Mouse (Mus musculus): ENCODE measurements at regions not wholly inside any gene's neighbourhood (a gene's known extent, or its start where the extent isn't known, plus 50 kb on each side); places are given as distances from the start of the nearest gene placed in this dataset.

- H3K4me3 ChIP-seq (replicated peaks; ENCODE audit: extremely low read depth, low read depth, low read length) = no peak overlapping the region
- 78% methylated on average over 2 of the region's 2 CpGs for WGBS
- TF ChIP-seq POLR2A (IDR thresholded peaks at IDR 0.05; ENCODE audit: borderline replicate concordance, extremely low read depth, low read depth, low read length) (no peak), CTCF (IDR thresholded peaks at IDR 0.05; ENCODE audit: insufficient read depth, low read length) (no peak)
- H3K4me1 ChIP-seq (ENCODE audit: control insufficient read depth, insufficient read depth, low read length) = no peaks in the 10 kb centered on the region
- DNase-seq = no peak
These were observed 385.1 kb upstream of the Mon1b start for GRCm38 (mm10) chr8:113250264-113250663.

DNA sequence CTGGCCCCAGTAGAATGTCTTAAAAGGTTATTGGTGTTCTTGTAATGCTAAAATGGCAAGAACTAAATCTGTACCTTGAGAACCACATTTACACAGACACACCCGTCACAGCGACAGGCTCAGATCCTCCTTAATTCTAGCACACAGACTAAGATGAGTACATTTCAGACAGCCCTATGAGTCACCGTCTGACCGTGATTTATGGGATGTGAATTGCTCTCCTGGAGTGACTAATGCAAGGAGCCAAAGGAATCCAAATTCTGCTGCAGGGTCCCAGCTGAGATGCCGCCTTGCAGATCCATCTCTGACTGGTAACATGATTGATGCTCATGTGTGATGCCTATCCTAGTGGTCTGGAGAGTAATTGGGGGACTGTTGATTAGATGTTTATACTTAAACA is 381.3 kb upstream of the Mon1b start:
- TF ChIP-seq POLR2A (IDR thresholded peaks at IDR 0.05; ENCODE audit: borderline replicate concordance, extremely low read depth, low read depth, low read length) (no peak), CTCF (IDR thresholded peaks at IDR 0.05; ENCODE audit: insufficient read depth, low read length) (no peak)
- DNase-seq = no peak
- WGBS = 55% methylated on average over 5 of the region's 5 CpGs
- no peaks in the 10 kb centered on the region for H3K4me1 ChIP-seq (ENCODE audit: control insufficient read depth, insufficient read depth, low read length)
- H3K4me3 ChIP-seq (replicated peaks; ENCODE audit: extremely low read depth, low read depth, low read length) = no peak overlapping the region

DNA sequence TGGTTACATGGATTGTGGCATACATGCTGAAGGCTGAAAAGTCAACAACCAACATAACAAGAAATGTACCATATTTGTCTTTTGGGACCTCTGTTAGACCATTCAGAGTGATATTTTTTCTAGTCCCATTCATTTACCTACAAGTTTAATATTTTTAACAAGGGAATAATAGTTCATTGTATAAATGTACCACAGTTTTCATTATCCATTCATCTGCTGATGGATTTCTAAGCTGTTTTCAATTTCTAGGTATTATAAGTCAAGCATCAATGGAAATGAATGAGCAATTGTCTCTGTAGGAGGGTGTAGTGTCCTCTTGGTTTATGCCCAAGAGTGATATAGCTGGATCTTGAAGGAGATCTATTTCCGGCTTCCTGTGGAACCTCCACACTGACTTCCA is 375.9 kb upstream of the Mon1b start:
- TF ChIP-seq POLR2A (IDR thresholded peaks at IDR 0.05; ENCODE audit: borderline replicate concordance, extremely low read depth, low read depth, low read length) = no peak
- no peak for TF ChIP-seq CTCF (IDR thresholded peaks at IDR 0.05; ENCODE audit: insufficient read depth, low read length)
- Histone ChIP-seq H3K4me1 (ENCODE audit: control insufficient read depth, insufficient read depth, low read length) (no peaks in the 10 kb centered on the region), H3K4me3 (replicated peaks; ENCODE audit: extremely low read depth, low read depth, low read length) (no peak overlapping the region)
- DNase-seq = no peak
- WGBS = 95% methylated on average over 1 of the region's 1 CpGs

DNA sequence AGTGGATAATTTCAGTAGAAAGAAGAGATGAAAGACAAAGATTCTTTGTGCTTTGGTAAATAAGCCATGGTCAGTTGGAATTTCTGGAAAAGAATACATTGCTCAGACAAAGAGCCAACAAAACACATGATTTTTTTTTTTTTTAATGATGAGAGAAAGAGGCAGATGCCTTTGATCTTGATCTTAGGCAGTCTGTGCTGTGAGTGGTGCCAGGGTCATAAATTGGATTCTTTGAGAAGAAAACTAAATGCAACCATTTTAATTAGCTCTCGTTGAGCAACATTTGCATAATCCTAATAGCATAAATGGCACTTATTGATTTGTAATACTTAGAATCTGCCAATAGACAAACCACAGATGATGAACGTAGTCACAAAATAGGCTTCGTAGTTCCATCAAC is 372.1 kb upstream of the Mon1b start:
- WGBS = 72% methylated on average over 3 of the region's 3 CpGs
- TF ChIP-seq POLR2A (IDR thresholded peaks at IDR 0.05; ENCODE audit: borderline replicate concordance, extremely low read depth, low read depth, low read length) (no peak), CTCF (IDR thresholded peaks at IDR 0.05; ENCODE audit: insufficient read depth, low read length) (no peak)
- no peak for DNase-seq
- no peak overlapping the region for H3K4me3 ChIP-seq (replicated peaks; ENCODE audit: extremely low read depth, low read depth, low read length)
- no peaks in the 10 kb centered on the region for H3K4me1 ChIP-seq (ENCODE audit: control insufficient read depth, insufficient read depth, low read length)

- WGBS = 74% methylated on average over 4 of the region's 4 CpGs
- Histone ChIP-seq H3K4me1 (ENCODE audit: control insufficient read depth, insufficient read depth, low read length) (no peaks in the 10 kb centered on the region), H3K4me3 (replicated peaks; ENCODE audit: extremely low read depth, low read depth, low read length) (no peak overlapping the region)
- DNase-seq = no peak
- no peak for TF ChIP-seq CTCF (IDR thresholded peaks at IDR 0.05; ENCODE audit: insufficient read depth, low read length)
- no peak for TF ChIP-seq POLR2A (IDR thresholded peaks at IDR 0.05; ENCODE audit: borderline replicate concordance, extremely low read depth, low read depth, low read length)
These were observed 364.1 kb upstream of the Mon1b start for GRCm38 (mm10) chr8:113271262-113271661.

DNA sequence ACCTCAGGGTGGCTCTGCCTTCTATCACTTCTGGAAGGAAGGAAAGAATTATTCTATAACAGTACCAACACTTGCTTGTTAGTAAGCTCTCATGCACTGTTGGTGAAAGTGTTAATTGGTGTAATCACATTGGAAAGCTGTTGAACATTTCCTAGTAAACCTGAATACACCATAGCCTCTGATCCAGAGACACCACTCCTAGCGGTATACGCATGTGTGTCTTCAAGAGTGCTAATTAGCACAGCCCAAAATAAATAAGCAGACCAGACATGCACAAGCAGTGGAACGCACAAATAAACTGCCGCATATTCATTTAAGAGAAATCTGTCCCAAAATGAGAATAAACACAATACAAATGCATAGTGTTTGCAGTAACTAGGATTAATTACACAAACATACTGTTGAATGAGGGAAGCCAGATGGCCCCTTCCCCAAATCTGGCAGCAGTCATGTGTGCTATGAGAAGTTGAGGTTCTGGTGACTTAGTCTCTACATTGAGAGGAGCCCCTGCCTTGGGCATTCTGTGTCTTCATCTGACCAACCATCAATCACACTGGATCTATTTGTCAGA is 335.0 kb upstream of the Mon1b start:
- no peak for TF ChIP-seq POLR2A (IDR thresholded peaks at IDR 0.05; ENCODE audit: borderline replicate concordance, extremely low read depth, low read depth, low read length)
- TF ChIP-seq CTCF (IDR thresholded peaks at IDR 0.05; ENCODE audit: insufficient read depth, low read length) = no peak
- DNase-seq = no peak
- H3K4me1 ChIP-seq (ENCODE audit: control insufficient read depth, insufficient read depth, low read length) = no peaks in the 10 kb centered on the region
- WGBS = 81% methylated on average over 4 of the region's 4 CpGs
- H3K4me3 ChIP-seq (replicated peaks; ENCODE audit: extremely low read depth, low read depth, low read length) = no peak overlapping the region

- TF ChIP-seq POLR2A (IDR thresholded peaks at IDR 0.05; ENCODE audit: borderline replicate concordance, extremely low read depth, low read depth, low read length) (no peak), CTCF (IDR thresholded peaks at IDR 0.05; ENCODE audit: insufficient read depth, low read length) (no peak)
- Histone ChIP-seq H3K4me3 (replicated peaks; ENCODE audit: extremely low read depth, low read depth, low read length) (no peak overlapping the region), H3K4me1 (ENCODE audit: control insufficient read depth, insufficient read depth, low read length) (no peaks in the 10 kb centered on the region)
- no peak for DNase-seq
- 84% methylated on average over 8 of the region's 8 CpGs for WGBS
These were observed 332.0 kb upstream of the Mon1b start for GRCm38 (mm10) chr8:113303426-113303825.

GRCm38 (mm10) chr8:113317169-113317568 is 318.2 kb upstream of the Mon1b start:
- 39% methylated on average over 3 of the region's 3 CpGs for WGBS
- H3K4me1 ChIP-seq (ENCODE audit: control insufficient read depth, insufficient read depth, low read length) = no peaks in the 10 kb centered on the region
- no peak for TF ChIP-seq CTCF (IDR thresholded peaks at IDR 0.05; ENCODE audit: insufficient read depth, low read length)
- TF ChIP-seq POLR2A (IDR thresholded peaks at IDR 0.05; ENCODE audit: borderline replicate concordance, extremely low read depth, low read depth, low read length) = no peak
- H3K4me3 ChIP-seq (replicated peaks; ENCODE audit: extremely low read depth, low read depth, low read length) = no peak overlapping the region
- DNase-seq = no peak

GRCm38 (mm10) chr8:113331576-113331975 is 303.8 kb upstream of the Mon1b start:
- WGBS = 39% methylated on average over 6 of the region's 6 CpGs
- DNase-seq = no peak
- Histone ChIP-seq H3K4me1 (ENCODE audit: control insufficient read depth, insufficient read depth, low read length) (no peaks in the 10 kb centered on the region), H3K4me3 (replicated peaks; ENCODE audit: extremely low read depth, low read depth, low read length) (no peak overlapping the region)
- TF ChIP-seq CTCF (IDR thresholded peaks at IDR 0.05; ENCODE audit: insufficient read depth, low read length) (no peak), POLR2A (IDR thresholded peaks at IDR 0.05; ENCODE audit: borderline replicate concordance, extremely low read depth, low read depth, low read length) (no peak)

DNA sequence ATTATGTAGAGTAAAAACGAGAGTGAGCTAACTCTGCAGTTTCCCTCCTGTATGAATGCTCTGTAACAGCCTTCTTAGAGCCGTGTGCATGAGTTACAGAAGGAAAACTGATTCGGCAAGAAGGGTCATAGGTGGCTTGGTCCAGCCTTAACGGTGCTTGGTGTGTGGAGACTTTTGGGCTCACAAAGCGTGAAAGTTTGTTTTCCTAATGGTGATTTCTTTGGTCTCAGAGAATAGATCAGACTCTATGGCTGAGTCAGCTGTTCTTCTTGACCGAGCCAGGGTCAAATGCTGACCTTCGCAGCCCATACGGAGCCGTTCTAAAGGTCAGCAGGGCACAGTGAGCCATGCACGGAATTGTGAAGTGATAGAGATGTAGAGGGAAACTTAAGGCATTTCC is 294.1 kb upstream of the Mon1b start:
- no peak for DNase-seq
- TF ChIP-seq POLR2A (IDR thresholded peaks at IDR 0.05; ENCODE audit: borderline replicate concordance, extremely low read depth, low read depth, low read length) (no peak), CTCF (IDR thresholded peaks at IDR 0.05; ENCODE audit: insufficient read depth, low read length) (no peak)
- 60% methylated on average over 10 of the region's 10 CpGs for WGBS
- H3K4me1 ChIP-seq (ENCODE audit: control insufficient read depth, insufficient read depth, low read length) = no peaks in the 10 kb centered on the region
- H3K4me3 ChIP-seq (replicated peaks; ENCODE audit: extremely low read depth, low read depth, low read length) = no peak overlapping the region
